Mouse (Mus musculus): ENCODE measurements around the gene Tlr7.

- no peak for TF ChIP-seq CTCF (IDR thresholded peaks at IDR 0.05; ENCODE audit: low read depth, low read length)
- TF ChIP-seq GATA1 (IDR thresholded peaks at IDR 0.05; ENCODE audit: borderline replicate concordance, low read length) = no peak
- no peak for TF ChIP-seq GATA2 (IDR thresholded peaks at IDR 0.05; ENCODE audit: borderline replicate concordance, low read depth, low read length)
These were observed 1.3 kb downstream of the Tlr7 start for GRCm38 (mm10) chrX:167329098-167329497.

All from G1E (cell line).